Mouse (Mus musculus): ENCODE results near the gene Ttc28. TPM values are rescaled to one million over a fixed set of nuclear protein-coding genes. Genes with fewer than 3 reads are reported as not detected.
A peak's percentile ranks its signal among the peaks of the same experiment; 100 is the strongest.

Gene Ttc28
- polyA plus RNA-seq, 1 experiment from 2014 or later: 4.2 TPM

- no peak overlapping the region for H3K4me3 ChIP-seq (ENCODE audit: low read length)
- H3K4me1 ChIP-seq (ENCODE audit: control insufficient read depth, insufficient read depth, low read length): peaks cover 29% of the 10 kb centered on the region
- WGBS: 91% methylated on average over 5 of the region's 5 CpGs
- no peaks in the 10 kb centered on the region for H3K27me3 ChIP-seq (replicated peaks; ENCODE audit: control insufficient read depth, insufficient read depth, low read length)
- no peak for ATAC-seq
- H3K36me3 ChIP-seq (ENCODE audit: control insufficient read depth, insufficient read depth, low read length): 0 out of 2 replicates have a peak, but pooled peaks cover 4% of the 10 kb centered on the region
- H3K9ac ChIP-seq (ENCODE audit: low read depth, low read length): no peak overlapping the region
- no peak overlapping the region for H3K4me2 ChIP-seq (ENCODE audit: low read depth, low read length)
- no peak overlapping the region for H3K27ac ChIP-seq (ENCODE audit: low read length)
- 0 out of 2 replicates have a peak, but pooled peaks cover 4% of the 10 kb centered on the region for H3K9me3 ChIP-seq (ENCODE audit: control insufficient read depth, low read length)
These were observed 387.1 kb downstream of the Ttc28 start for GRCm38 (mm10) chr5:111266658-111267057.

GRCm38 (mm10) chr5:111267100-111267499 lies 387.5 kb downstream of the Ttc28 start:
- Histone ChIP-seq H3K27me3 (replicated peaks; ENCODE audit: control insufficient read depth, insufficient read depth, low read length) (no peaks in the 10 kb centered on the region), H3K9ac (ENCODE audit: low read depth, low read length) (no peak overlapping the region), H3K9me3 (ENCODE audit: control insufficient read depth, low read length) (0 out of 2 replicates have a peak, but pooled peaks cover 4% of the 10 kb centered on the region), H3K4me2 (ENCODE audit: low read depth, low read length) (no peak overlapping the region), H3K4me1 (ENCODE audit: control insufficient read depth, insufficient read depth, low read length) (peaks cover 25% of the 10 kb centered on the region), H3K4me3 (ENCODE audit: low read length) (no peak overlapping the region), H3K27ac (ENCODE audit: low read length) (no peak overlapping the region), H3K36me3 (ENCODE audit: control insufficient read depth, insufficient read depth, low read length) (0 out of 2 replicates have a peak, but pooled peaks cover 4% of the 10 kb centered on the region)
- 79% methylated on average over 3 of the region's 3 CpGs for WGBS
- ATAC-seq: no peak

GRCm38 (mm10) chr5:111268852-111269251 lies 389.2 kb downstream of the Ttc28 start:
- ATAC-seq: no peak
- WGBS: 38% methylated on average over 2 of the region's 2 CpGs
- H3K4me1 ChIP-seq (ENCODE audit: control insufficient read depth, insufficient read depth, low read length): 0 out of 2 replicates have a peak, but pooled peaks cover 12% of the 10 kb centered on the region
- H3K9me3 ChIP-seq (ENCODE audit: control insufficient read depth, low read length): 0 out of 2 replicates have a peak, but pooled peaks cover 4% of the 10 kb centered on the region
- no peak overlapping the region for H3K4me3 ChIP-seq (ENCODE audit: low read length)
- H3K27me3 ChIP-seq (replicated peaks; ENCODE audit: control insufficient read depth, insufficient read depth, low read length): no peaks in the 10 kb centered on the region
- no peak overlapping the region for H3K9ac ChIP-seq (ENCODE audit: low read depth, low read length)
- H3K27ac ChIP-seq (ENCODE audit: low read length): no peak overlapping the region
- 0 out of 2 replicates have a peak, but pooled peaks cover 4% of the 10 kb centered on the region for H3K36me3 ChIP-seq (ENCODE audit: control insufficient read depth, insufficient read depth, low read length)
- H3K4me2 ChIP-seq (ENCODE audit: low read depth, low read length): no peak overlapping the region

GRCm38 (mm10) chr5:111269613-111270205 lies 390.1 kb downstream of the Ttc28 start:
- H3K9me3 ChIP-seq (ENCODE audit: control insufficient read depth, low read length): 0 out of 2 replicates have a peak, but pooled peaks cover 4% of the 10 kb centered on the region
- H3K36me3 ChIP-seq (ENCODE audit: control insufficient read depth, insufficient read depth, low read length): 0 out of 2 replicates have a peak, but pooled peaks cover 4% of the 10 kb centered on the region
- H3K27ac ChIP-seq (ENCODE audit: low read length): no peak overlapping the region
- peak; percentile 19; the same call in 1 of the 2 replicates for ATAC-seq
- no peaks in the 10 kb centered on the region for H3K27me3 ChIP-seq (replicated peaks; ENCODE audit: control insufficient read depth, insufficient read depth, low read length)
- no peak overlapping the region for H3K9ac ChIP-seq (ENCODE audit: low read depth, low read length)
- H3K4me3 ChIP-seq (ENCODE audit: low read length): no peak overlapping the region
- 0 out of 2 replicates have a peak, but pooled peaks cover 8% of the 10 kb centered on the region for H3K4me1 ChIP-seq (ENCODE audit: control insufficient read depth, insufficient read depth, low read length)
- no peak overlapping the region for H3K4me2 ChIP-seq (ENCODE audit: low read depth, low read length)
- 63% methylated on average over 6 of the region's 6 CpGs for WGBS

GRCm38 (mm10) chr5:111270246-111271002 lies 390.8 kb downstream of the Ttc28 start:
- H3K27ac ChIP-seq (ENCODE audit: low read length): no peak overlapping the region
- ATAC-seq: no peak
- 0 out of 2 replicates have a peak, but pooled peaks cover 4% of the 10 kb centered on the region for H3K9me3 ChIP-seq (ENCODE audit: control insufficient read depth, low read length)
- H3K36me3 ChIP-seq (ENCODE audit: control insufficient read depth, insufficient read depth, low read length): 0 out of 2 replicates have a peak, but pooled peaks cover 4% of the 10 kb centered on the region
- H3K4me2 ChIP-seq (ENCODE audit: low read depth, low read length): no peak overlapping the region
- 0 out of 2 replicates have a peak, but pooled peaks cover 8% of the 10 kb centered on the region for H3K4me1 ChIP-seq (ENCODE audit: control insufficient read depth, insufficient read depth, low read length)
- no peaks in the 10 kb centered on the region for H3K27me3 ChIP-seq (replicated peaks; ENCODE audit: control insufficient read depth, insufficient read depth, low read length)
- WGBS: 72% methylated on average over 15 of the region's 15 CpGs
- no peak overlapping the region for H3K9ac ChIP-seq (ENCODE audit: low read depth, low read length)
- no peak overlapping the region for H3K4me3 ChIP-seq (ENCODE audit: low read length)

- Histone ChIP-seq H3K4me3 (ENCODE audit: low read length) (no peak overlapping the region), H3K27ac (ENCODE audit: low read length) (no peak overlapping the region), H3K4me2 (ENCODE audit: low read depth, low read length) (no peak overlapping the region), H3K9ac (ENCODE audit: low read depth, low read length) (no peak overlapping the region), H3K36me3 (ENCODE audit: control insufficient read depth, insufficient read depth, low read length) (0 out of 2 replicates have a peak, but pooled peaks cover 4% of the 10 kb centered on the region), H3K9me3 (ENCODE audit: control insufficient read depth, low read length) (no peaks in the 10 kb centered on the region), H3K4me1 (ENCODE audit: control insufficient read depth, insufficient read depth, low read length) (0 out of 2 replicates have a peak, but pooled peaks cover 8% of the 10 kb centered on the region), H3K27me3 (replicated peaks; ENCODE audit: control insufficient read depth, insufficient read depth, low read length) (no peaks in the 10 kb centered on the region)
- 28% methylated on average over 10 of the region's 10 CpGs for WGBS
- ATAC-seq: peak; percentile 70
These were observed 394.0 kb downstream of the Ttc28 start for GRCm38 (mm10) chr5:111273589-111273988.

- H3K36me3 ChIP-seq (ENCODE audit: control insufficient read depth, insufficient read depth, low read length): 0 out of 2 replicates have a peak, but pooled peaks cover 4% of the 10 kb centered on the region
- no peaks in the 10 kb centered on the region for H3K9me3 ChIP-seq (ENCODE audit: control insufficient read depth, low read length)
- no peak overlapping the region for H3K9ac ChIP-seq (ENCODE audit: low read depth, low read length)
- no peaks in the 10 kb centered on the region for H3K27me3 ChIP-seq (replicated peaks; ENCODE audit: control insufficient read depth, insufficient read depth, low read length)
- no peak overlapping the region for H3K27ac ChIP-seq (ENCODE audit: low read length)
- ATAC-seq: no peak
- H3K4me3 ChIP-seq (ENCODE audit: low read length): no peak overlapping the region
- WGBS: 84% methylated on average over 5 of the region's 5 CpGs
- no peak overlapping the region for H3K4me2 ChIP-seq (ENCODE audit: low read depth, low read length)
- 0 out of 2 replicates have a peak, but pooled peaks cover 3% of the 10 kb centered on the region for H3K4me1 ChIP-seq (ENCODE audit: control insufficient read depth, insufficient read depth, low read length)
These were observed 395.3 kb downstream of the Ttc28 start for GRCm38 (mm10) chr5:111274948-111275347.

GRCm38 (mm10) chr5:111284420-111285175 lies 405.0 kb downstream of the Ttc28 start:
- no peak for ATAC-seq
- no peak overlapping the region for H3K4me2 ChIP-seq (ENCODE audit: low read depth, low read length)
- H3K27me3 ChIP-seq (replicated peaks; ENCODE audit: control insufficient read depth, insufficient read depth, low read length): no peaks in the 10 kb centered on the region
- H3K9me3 ChIP-seq (ENCODE audit: control insufficient read depth, low read length): no peaks in the 10 kb centered on the region
- 84% methylated on average over 19 of the region's 19 CpGs for WGBS
- peaks cover 2% of the 10 kb centered on the region; the same call in 1 of the 2 replicates for H3K36me3 ChIP-seq (ENCODE audit: control insufficient read depth, insufficient read depth, low read length)
- H3K9ac ChIP-seq (ENCODE audit: low read depth, low read length): no peak overlapping the region
- H3K4me1 ChIP-seq (ENCODE audit: control insufficient read depth, insufficient read depth, low read length): no peaks in the 10 kb centered on the region
- H3K27ac ChIP-seq (ENCODE audit: low read length): no peak overlapping the region
- H3K4me3 ChIP-seq (ENCODE audit: low read length): no peak overlapping the region

GRCm38 (mm10) chr5:111287571-111287970 lies 408.0 kb downstream of the Ttc28 start:
- Histone ChIP-seq H3K9ac (ENCODE audit: low read depth, low read length) (no peak overlapping the region), H3K4me1 (ENCODE audit: control insufficient read depth, insufficient read depth, low read length) (no peaks in the 10 kb centered on the region), H3K36me3 (ENCODE audit: control insufficient read depth, insufficient read depth, low read length) (peaks cover 2% of the 10 kb centered on the region; the same call in 1 of the 2 replicates), H3K27ac (ENCODE audit: low read length) (no peak overlapping the region), H3K4me3 (ENCODE audit: low read length) (no peak overlapping the region), H3K27me3 (replicated peaks; ENCODE audit: control insufficient read depth, insufficient read depth, low read length) (no peaks in the 10 kb centered on the region), H3K4me2 (ENCODE audit: low read depth, low read length) (no peak overlapping the region), H3K9me3 (ENCODE audit: control insufficient read depth, low read length) (no peaks in the 10 kb centered on the region)
- ATAC-seq: no peak
- 71% methylated on average over 5 of the region's 5 CpGs for WGBS
